Mouse (Mus musculus) CH12.LX (cell line): ENCODE data around the gene Slc1a1. TPM values are rescaled to one million over a fixed set of nuclear protein-coding genes. Genes with fewer than 3 reads are reported as not detected.

Experiments
- DNase-seq: peaks from one replicate; pipeline ENCODE4 v3.0.0-alpha.2; 2013; ENCODE audit errors: extremely low read depth
- H3K27ac ChIP-seq: 2 replicates; pipeline ENCODE4 v1.5.1; 2012; ENCODE audit warnings: low read depth, mild to moderate bottlenecking, control low read depth, moderate library complexity; ENCODE audit not compliant: insufficient read depth
- H3K27me3 ChIP-seq: replicated peaks from 2 replicates; pipeline ENCODE3; 2012; ENCODE audit warnings: inconsistent platforms
- H3K36me3 ChIP-seq, 2 experiments: replicated peaks in 1 of 2; 2 replicates each; pipeline versions ENCODE3 to v1.6.1; 2012; ENCODE audit warnings: inconsistent platforms in 1 of 2, low read length in 1 of 2, mild to moderate bottlenecking in 1 of 2, mixed read lengths in 1 of 2, moderate library complexity in 1 of 2; ENCODE audit not compliant: control insufficient read depth in 1 of 2, insufficient read depth in 1 of 2
- H3K4me1 ChIP-seq, 2 experiments: 2 replicates each; pipeline ENCODE4 v1.6.1; 2012; ENCODE audit warnings: inconsistent platforms in 1 of 2, moderate library complexity in 1 of 2; ENCODE audit not compliant: insufficient read depth in 2 of 2, control insufficient read depth in 1 of 2
- H3K4me2 ChIP-seq: 2 replicates; pipeline ENCODE4 v1.6.1; 2012; ENCODE audit warnings: low read depth, mild to moderate bottlenecking, control low read depth; ENCODE audit not compliant: poor library complexity, insufficient read depth, severe bottlenecking
- H3K4me3 ChIP-seq, 3 experiments: fragments of 150-350 bp in 1 of 3; sonication (generic) in 1 of 3; replicated peaks in 1 of 3; 2 replicates each; pipeline versions ENCODE3 to v1.5.1; 2011 to 2012; ENCODE audit warnings: low read depth in 2 of 3, low read length in 2 of 3, mild to moderate bottlenecking in 2 of 3, moderate library complexity in 2 of 3, control low read depth in 1 of 3, improper control_type of control experiment in 1 of 3, inconsistent platforms in 1 of 3, mixed read lengths in 1 of 3; ENCODE audit not compliant: poor library complexity in 1 of 3
- H3K79me2 ChIP-seq: replicated peaks from 2 replicates; pipeline ENCODE4 v1.6.1; 2012; ENCODE audit warnings: mild to moderate bottlenecking, moderate library complexity; ENCODE audit not compliant: control insufficient read depth, poor library complexity, insufficient read depth, severe bottlenecking; ENCODE audit errors: extremely low read depth
- H3K9ac ChIP-seq: 2 replicates; pipeline ENCODE4 v1.6.1; 2012; ENCODE audit warnings: low read depth, mild to moderate bottlenecking, control low read depth, moderate library complexity; ENCODE audit not compliant: insufficient read depth
- H3K9me3 ChIP-seq: replicated peaks from 2 replicates; pipeline ENCODE3; 2012; ENCODE audit warnings: low read length, inconsistent platforms, mixed read lengths
- BHLHE40 ChIP-seq: IDR thresholded peaks from 2 replicates; pipeline ENCODE4 v1.6.1; 2011; ENCODE audit warnings: mild to moderate bottlenecking, low read depth, low read length, improper control_type of control experiment
- ELF1 ChIP-seq: IDR thresholded peaks from 2 replicates; pipeline ENCODE4 v1.6.1; 2014; ENCODE audit warnings: low read depth, mild to moderate bottlenecking, inconsistent platforms, low read length, improper control_type of control experiment
- EP300 ChIP-seq: IDR thresholded peaks from 2 replicates; pipeline ENCODE4 v1.6.1; 2011; ENCODE audit warnings: low read length, improper control_type of control experiment
- ETS1 ChIP-seq: conservative IDR thresholded peaks from 2 replicates; pipeline ENCODE4 v1.6.1; 2012; ENCODE audit warnings: low read depth, mild to moderate bottlenecking, inconsistent platforms, low read length, improper control_type of control experiment, moderate library complexity
- HCFC1 ChIP-seq: IDR thresholded peaks from 2 replicates; pipeline ENCODE4 v1.6.1; 2012; ENCODE audit warnings: low read depth, mild to moderate bottlenecking, inconsistent platforms, low read length, improper control_type of control experiment
- IRF4 ChIP-seq: IDR thresholded peaks from 2 replicates; pipeline ENCODE4 v1.6.1; 2014; ENCODE audit warnings: low read depth, mild to moderate bottlenecking, inconsistent platforms, low read length, improper control_type of control experiment
- JUND ChIP-seq: conservative IDR thresholded peaks from 2 replicates; pipeline ENCODE4 v1.6.1; 2011; ENCODE audit warnings: low read depth, low read length, improper control_type of control experiment
- KAT2A ChIP-seq: IDR thresholded peaks from 2 replicates; pipeline ENCODE4 v1.6.1; 2012; ENCODE audit warnings: low read length, improper control_type of control experiment, inconsistent platforms; ENCODE audit not compliant: insufficient replicate concordance
- MAFK ChIP-seq: IDR thresholded peaks from 2 replicates; pipeline ENCODE4 v1.6.1; 2011; ENCODE audit warnings: low read length, improper control_type of control experiment; ENCODE audit not compliant: insufficient replicate concordance
- MAZ ChIP-seq: IDR thresholded peaks from 2 replicates; pipeline ENCODE4 v1.6.1; 2012; ENCODE audit warnings: low read depth, mild to moderate bottlenecking, inconsistent platforms, low read length, improper control_type of control experiment, moderate library complexity
- MEF2A ChIP-seq: IDR thresholded peaks from 2 replicates; pipeline ENCODE4 v1.6.1; 2014; ENCODE audit warnings: low read depth, mild to moderate bottlenecking, inconsistent platforms, low read length, improper control_type of control experiment, borderline replicate concordance
- MYC ChIP-seq: IDR thresholded peaks from 2 replicates; pipeline ENCODE4 v1.6.1; 2011; ENCODE audit warnings: low read depth, mild to moderate bottlenecking, improper control_type of control experiment, low read length
- NRF1 ChIP-seq: IDR thresholded peaks from 2 replicates; pipeline ENCODE4 v1.6.1; 2014; ENCODE audit warnings: low read depth, mild to moderate bottlenecking, inconsistent platforms, low read length, improper control_type of control experiment, moderate library complexity
- RCOR1 ChIP-seq: conservative IDR thresholded peaks from 2 replicates; pipeline ENCODE4 v1.6.1; 2012; ENCODE audit warnings: low read depth, mild to moderate bottlenecking, inconsistent platforms, low read length, improper control_type of control experiment
- SMC3 ChIP-seq: IDR thresholded peaks from 2 replicates; pipeline ENCODE4 v1.6.1; 2011; ENCODE audit warnings: low read depth, low read length, improper control_type of control experiment
- USF1 ChIP-seq: IDR thresholded peaks from 2 replicates; pipeline ENCODE4 v1.6.1; 2014; ENCODE audit warnings: low read depth, mild to moderate bottlenecking, inconsistent platforms, low read length, improper control_type of control experiment
- ZKSCAN1 ChIP-seq: IDR thresholded peaks from 2 replicates; pipeline ENCODE4 v1.6.1; 2012; ENCODE audit warnings: low read depth, inconsistent platforms, low read length, improper control_type of control experiment, borderline replicate concordance
- dilution Hi-C: fragments of 300-500 bp; cut with MboI; formaldehyde crosslinking; loops from 2 replicates; pipeline ENCODE4 v1.14.3; 2020; ENCODE audit warnings: low sequenced_read_pairs; ENCODE audit not compliant: extremely low pct_unique_long_range_greater_than_20kb, extremely low pct_ligation_motif_present
- in situ Hi-C: fragments of 300-500 bp; cut with MboI; formaldehyde crosslinking; loops from 3 replicates; pipeline ENCODE4 v1.14.3; 2019; ENCODE audit warnings: low sequenced_read_pairs, low pct_ligation_motif_present, low pct_unique_long_range_greater_than_20kb, mixed read lengths
- polyA plus RNA-seq: library from polyadenylated mRNA; unstranded; fragments of >175 nt; gene quantifications from 2 replicates; pipeline ENCODE4 v1.2.1, GENCODE M21; 2012; ENCODE audit warnings: low read depth; ENCODE audit not compliant: insufficient read length
- total RNA-seq, 2 experiments: library from RNA; depleted of rRNA; stranded (reverse); fragments of 300-350 nt in 1 of 2; fragments of >200 nt in 1 of 2; gene quantifications; 2 replicates each; pipeline ENCODE4 v1.2.3; 2012 to 2014

Slc1a1 gene
- total and polyA plus RNA-seq, 3 experiments, result 0.20 to 1.1 (median 0.95) TPM

GRCm38 (mm10) chr19:28889251-28889650 is 54.4 kb downstream of the Slc1a1 start:
- in situ Hi-C loops, result no loop called here
- TF ChIP-seq KAT2A (no peak), ZKSCAN1 (no peak), MAZ (no peak), NRF1 (no peak), SMC3 (no peak), HCFC1 (no peak), JUND (no peak), ETS1 (no peak), MYC (no peak), ELF1 (no peak), MEF2A (no peak), EP300 (no peak), MAFK (no peak), USF1 (no peak)
- no peaks in the 10 kb centered on the region for H3K27me3 ChIP-seq

GRCm38 (mm10) chr19:28891238-28891637 is 56.4 kb downstream of the Slc1a1 start:
- H3K36me3 ChIP-seq, result no peaks in the 10 kb centered on the region
- no peaks in the 10 kb centered on the region for H3K27me3 ChIP-seq
- no peaks in the 10 kb centered on the region for H3K79me2 ChIP-seq
- dilution Hi-C loops, result no loop called here
- DNase-seq, result no peak
- no peak overlapping the region for H3K27ac ChIP-seq
- no peak overlapping the region for H3K4me3 ChIP-seq
- no peaks in the 10 kb centered on the region for H3K9me3 ChIP-seq
- no peak overlapping the region for H3K9ac ChIP-seq
- no peak overlapping the region for H3K4me2 ChIP-seq
- TF ChIP-seq RCOR1 (no peak), IRF4 (no peak), BHLHE40 (no peak)
- in situ Hi-C loops, result no loop called here
- peaks cover 0 to 5% of the 10 kb centered on the region in 2 experiments; a peak in 1 of 4 replicates for H3K4me1 ChIP-seq

More at GRCm38 (mm10) chr19:28889251-28889650, 54.4 kb downstream of the Slc1a1 start:
- Histone ChIP-seq H3K9me3 (no peaks in the 10 kb centered on the region), H3K27ac (no peak overlapping the region), H3K79me2 (no peaks in the 10 kb centered on the region), H3K4me3 (no peak overlapping the region), H3K4me2 (no peak overlapping the region), H3K9ac (no peak overlapping the region), H3K4me1 (peaks cover 0 to 4% of the 10 kb centered on the region in 2 experiments; a peak in 1 of 4 replicates), H3K36me3 (no peaks in the 10 kb centered on the region)
- dilution Hi-C loops, result no loop called here
- no peak for DNase-seq
